Mouse (Mus musculus): ENCODE measurements around the gene Btg3. TPM values are rescaled to one million over a fixed set of nuclear protein-coding genes. Genes with fewer than 3 reads are reported as not detected.

Btg3 gene
- polyA plus RNA-seq, 1 experiment from 2014 or later, result 51.2 TPM

Other genes with a start within 250 kb of the Btg3 start
- 57.1 and 63.4 TPM in 2 replicates for gene Cxadr, start 75.7 kb downstream of the Btg3 start, polyA plus RNA-seq (2014; fragmentation: Nextera tagmentation; extraction: Ambion mirVana)
- gene D16Ertd472e, start 199.5 kb upstream of the Btg3 start, polyA plus RNA-seq (2014; fragmentation: Nextera tagmentation; extraction: Ambion mirVana), result 15.7 and 21.4 TPM in 2 replicates

Measured in forebrain, embryonic 11.5 days (tissue).